Mouse (Mus musculus) embryo, embryonic 11 days (tissue): ENCODE data around the gene Ccdc124.
"Not testable (repeated sequence)": the region's sequence is repeated elsewhere in the genome, so short reads cannot be mapped to it uniquely, and the experiment has no call there.

Experiments used
- DNase-seq: peaks from one replicate; pipeline ENCODE4 v3.0.0-alpha.2; 2015

Ccdc124 gene

DNA sequence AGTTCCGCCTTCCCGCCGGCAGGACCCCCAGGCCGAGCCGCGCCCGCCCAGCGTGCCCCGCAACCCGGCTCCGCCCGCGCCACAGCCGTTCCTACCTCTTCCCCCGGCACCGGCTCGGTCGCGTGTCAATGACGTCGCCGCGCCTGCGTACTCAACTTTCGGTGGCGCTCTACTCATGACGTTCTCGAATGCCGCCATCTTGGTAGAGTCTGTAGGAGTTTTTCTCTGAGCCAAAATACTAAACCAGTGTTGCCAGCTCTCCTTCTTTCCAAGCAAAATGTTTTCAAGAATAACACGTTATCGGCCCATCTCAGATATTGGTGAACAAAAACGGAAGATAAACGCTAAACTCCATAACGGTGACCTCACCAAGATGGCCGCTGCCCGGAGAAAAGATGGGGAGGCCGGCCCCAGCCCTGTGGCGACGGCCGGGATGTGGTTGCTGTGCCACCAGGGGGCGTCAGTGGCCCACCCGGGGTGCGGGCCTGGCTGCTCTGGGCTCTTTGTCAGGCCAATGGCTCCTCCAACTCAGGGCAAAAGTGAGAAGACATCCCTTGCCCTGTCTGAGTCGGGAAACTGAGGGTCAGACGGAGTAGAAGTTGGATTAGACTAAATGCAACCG, at the start of gene Ccdc124:
Ccdc124 (minus strand) TSS at position 572 of the 622 bp plus-strand sequence.
- peak; percentile 96 for DNase-seq

DNA sequence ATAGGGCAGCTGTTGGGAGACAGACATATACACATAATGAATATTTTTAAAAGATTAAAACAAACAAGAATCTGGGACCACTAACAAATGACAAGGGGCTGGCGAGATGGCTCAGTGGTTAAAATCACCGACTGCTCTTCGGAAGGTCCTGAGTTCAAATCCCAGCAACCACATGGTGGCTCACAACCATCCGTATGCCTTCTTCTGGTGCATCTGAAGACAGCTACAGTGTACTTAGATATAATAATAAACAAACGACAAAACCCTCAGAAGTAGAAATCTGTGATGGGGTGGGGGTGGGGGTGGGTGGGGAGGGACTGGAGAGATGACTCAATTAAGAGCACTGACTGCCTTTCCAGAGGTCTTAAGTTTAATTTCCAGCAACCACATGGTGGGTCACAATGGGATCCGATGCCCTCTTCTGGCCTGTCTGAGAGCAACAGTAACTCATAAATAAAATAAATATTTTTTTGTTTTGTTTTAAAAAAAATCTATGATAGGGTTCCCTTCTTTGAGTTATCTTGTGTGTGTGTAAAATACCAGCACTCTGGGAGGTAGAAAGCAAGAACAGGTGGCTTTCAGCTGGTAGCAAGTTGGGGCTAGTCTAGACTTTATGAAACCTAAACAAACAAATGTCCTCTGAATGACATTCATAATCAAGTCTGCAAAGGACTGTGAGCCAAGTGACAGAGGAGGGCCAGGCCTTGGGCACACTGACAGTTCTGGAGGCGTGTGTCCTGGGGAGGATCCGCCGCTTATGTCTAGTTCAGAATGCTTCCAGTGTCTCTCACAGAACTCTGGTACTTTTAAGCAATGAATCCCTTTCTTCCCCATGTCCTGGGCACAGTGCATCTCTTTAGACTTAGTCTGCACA, 46.6 kb upstream of the Ccdc124 start:
- DNase-seq = no peak

DNA sequence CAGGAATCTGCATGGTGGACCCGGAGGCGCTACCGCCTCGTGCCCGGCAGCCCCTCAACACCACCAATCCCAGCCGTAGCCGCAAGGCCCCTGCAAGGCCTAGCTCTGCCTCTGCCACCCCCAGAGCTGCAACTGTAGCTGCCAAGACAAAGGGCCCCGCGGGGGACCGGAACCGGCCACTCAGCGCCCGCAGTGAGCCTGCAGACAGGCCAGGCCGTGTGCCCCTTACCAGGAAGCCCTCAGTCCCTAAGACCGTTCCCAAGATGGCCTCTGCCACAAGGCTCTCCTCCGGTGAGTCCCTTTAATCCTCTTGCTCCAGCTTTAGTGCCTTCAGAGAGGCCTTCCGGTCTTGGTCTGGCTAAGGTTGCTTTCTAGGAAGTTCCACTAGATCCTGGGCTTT, 41.0 kb upstream of the Ccdc124 start:
- DNase-seq = no peak

DNA sequence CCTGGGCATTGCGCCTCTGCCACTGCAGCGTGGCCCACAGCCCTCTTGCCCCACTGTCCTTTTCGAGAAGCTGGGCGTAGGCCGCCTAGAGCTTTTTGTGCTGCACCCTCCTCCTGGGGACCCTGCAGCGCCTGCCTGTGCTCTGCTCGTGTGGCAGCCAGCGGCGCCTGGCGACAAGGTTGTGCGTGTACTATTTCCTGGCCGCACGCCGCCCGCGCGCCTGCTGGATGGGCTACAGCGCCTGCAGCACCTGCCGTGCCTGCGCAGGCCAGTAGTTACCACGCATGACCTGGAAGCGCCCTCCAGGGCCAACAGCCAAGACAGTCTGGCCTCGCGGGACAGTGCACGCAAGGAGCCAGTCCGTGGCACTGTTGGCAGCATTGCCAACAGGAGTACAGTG, 39.8 kb upstream of the Ccdc124 start:
- DNase-seq = no peak

DNA sequence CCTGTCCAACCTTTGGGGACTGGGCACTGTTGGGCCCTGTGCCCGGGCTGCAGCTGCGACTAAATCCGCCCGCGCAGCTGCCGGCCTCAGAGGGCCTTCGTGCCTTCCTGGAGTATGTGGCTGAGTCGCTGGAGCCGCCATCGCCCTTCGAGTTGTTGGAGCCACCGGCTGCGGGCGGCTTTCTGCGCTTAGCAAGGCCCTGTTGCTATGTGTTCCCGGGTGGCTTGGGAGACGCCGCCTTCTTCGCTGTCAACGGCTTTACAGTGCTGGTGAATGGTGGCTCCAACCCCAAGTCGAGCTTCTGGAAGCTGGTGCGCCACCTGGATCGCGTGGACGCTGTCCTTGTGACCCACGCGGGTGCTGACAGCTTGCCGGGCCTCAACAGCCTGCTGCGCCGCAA, 39.2 kb upstream of the Ccdc124 start:
- DNase-seq = no peak

DNA sequence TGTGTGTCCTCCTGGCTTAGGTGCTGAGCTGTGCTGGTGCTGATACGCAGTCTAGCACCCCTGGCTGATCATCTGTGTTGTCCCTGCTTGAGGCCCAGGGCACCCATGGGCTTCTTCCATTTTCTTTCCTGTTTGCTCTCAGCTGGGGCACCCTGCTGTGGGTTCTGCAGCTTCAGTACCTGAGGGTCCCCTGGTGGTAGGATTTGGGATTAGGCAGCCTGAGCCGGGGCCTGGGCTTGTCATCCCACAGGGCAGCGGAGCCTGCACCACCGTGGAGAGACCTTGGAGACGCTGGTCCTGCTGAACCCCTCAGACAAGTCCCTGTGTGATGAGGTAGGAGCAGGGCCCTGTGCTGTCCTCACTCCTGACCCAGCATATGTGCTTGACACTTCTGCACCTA, 37.9 kb upstream of the Ccdc124 start:
- no peak for DNase-seq

DNA sequence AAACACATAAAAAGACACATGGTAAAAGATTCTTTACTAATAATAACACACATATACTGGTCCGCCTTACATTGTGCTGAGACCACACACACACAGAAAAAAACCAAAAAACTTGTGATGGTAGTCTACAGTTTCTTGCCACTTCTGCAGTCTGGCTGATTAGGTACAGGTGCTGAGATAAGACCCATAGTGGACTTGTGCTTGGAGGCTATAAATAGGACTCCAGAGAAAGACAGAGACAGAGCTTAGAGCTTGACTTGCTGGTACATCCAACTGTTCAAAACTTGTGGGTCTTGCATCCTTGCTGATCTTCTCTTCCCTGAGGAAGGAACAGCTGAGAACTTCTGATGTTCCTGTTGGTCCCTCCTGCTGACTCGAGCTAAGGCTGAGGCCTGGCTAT, 33.8 kb upstream of the Ccdc124 start:
- no peak for DNase-seq

DNA sequence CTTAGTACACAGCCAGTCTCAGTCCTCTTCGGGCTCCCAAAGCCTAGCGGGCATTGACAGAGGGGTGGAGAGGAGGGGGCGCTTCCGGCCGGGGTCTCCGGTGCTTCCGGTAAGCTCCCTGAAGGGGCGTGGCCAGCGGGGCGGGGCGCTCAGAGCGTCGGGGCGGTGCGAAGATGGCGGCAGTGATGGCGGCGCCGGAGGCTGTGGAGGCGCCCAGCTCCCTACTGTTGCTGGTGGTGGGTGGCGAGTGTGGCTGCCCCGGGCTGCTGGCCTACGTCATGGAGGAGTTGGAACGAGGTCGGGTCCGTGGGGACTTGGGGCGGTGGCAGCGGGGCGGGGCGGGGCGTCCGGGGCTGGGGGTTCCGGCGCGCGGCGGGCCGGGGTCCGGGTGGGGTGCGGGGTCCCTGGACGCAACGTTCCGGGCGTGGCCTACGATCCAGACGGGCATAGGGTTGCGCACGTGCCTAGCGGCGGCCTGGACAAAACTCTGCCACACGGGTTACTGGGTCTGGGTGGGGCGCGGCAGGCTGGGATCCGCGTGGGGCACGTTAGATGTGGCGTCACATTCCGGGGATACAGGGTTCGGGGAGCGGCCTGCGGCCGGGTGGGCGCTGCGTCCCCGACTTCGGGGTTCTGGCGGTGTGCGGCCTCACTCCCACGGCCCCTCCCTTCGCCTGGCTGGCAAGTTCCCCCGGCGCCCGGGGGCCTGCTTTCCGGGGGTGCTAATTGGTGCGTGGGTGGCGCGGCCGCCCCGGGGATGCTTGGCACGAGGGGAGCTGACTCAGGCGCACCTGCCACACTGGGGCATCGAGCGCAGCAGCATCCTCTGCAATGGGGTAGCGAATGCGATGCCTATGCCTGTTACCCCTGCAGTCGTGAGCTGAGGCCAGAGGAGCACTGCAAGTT, 32.3 kb upstream of the Ccdc124 start, which contains the start of gene Map1s:
Map1s (plus strand) TSS at position 102 of the 906 bp plus-strand sequence.
- DNase-seq = peak; percentile 97

DNA sequence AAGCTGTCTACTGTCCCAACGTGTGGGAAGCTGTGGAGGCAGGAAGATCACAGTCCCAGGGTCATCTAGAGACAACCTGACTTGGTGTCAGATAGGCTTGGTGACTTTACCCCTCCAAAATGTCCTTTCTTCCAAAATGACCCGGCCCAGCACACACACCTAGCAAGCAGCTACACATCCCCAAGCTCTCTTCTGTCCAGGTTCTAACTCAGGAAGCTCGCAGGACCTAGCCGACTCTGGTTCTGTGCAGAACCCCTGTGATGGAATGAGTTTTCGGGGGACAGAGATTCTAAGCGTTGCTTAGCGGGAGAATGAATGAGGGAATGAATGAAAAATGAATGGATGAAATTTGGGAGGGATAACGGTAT, 31.7 kb upstream of the Ccdc124 start:
- no peak for DNase-seq

DNA sequence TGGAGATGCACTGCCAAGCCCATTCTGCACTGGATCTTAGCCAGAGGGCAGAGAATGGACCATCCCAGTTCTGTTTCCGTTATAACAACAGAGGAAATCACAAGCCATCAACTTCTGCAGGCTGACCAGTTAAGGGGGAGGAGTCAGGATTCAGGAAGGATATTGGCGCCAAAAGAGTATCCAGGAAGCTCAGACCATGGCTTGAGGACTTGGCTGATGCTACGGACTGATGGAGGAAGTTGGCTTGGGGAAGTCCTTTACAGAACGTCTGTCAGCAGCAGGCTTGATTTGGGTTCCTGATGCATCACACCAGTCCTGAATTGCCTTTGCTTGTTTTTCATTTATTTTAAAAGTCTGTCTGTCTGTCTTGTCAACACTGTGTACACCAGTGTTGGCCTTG, 30.8 kb upstream of the Ccdc124 start:
- DNase-seq = no peak

DNA sequence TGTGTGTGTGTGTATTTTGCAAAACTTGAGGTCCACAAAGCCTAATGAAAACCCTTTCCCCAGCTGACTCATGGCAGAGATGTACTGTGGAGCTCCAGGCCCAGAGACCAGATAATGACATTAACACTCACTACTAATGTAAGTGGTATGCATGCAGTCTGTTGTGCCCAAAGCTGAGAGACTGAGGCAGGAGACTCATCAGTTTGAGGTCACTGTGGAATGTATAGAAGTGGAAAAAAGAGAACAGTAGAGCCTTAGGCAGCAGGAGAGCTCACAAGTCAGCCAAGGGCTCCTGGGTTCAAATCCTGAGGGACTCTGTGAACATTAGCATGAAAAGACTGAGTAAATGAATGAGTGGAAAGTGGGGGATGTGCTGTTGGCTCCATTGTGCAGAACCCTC, 29.8 kb upstream of the Ccdc124 start:
- no peak for DNase-seq

DNA sequence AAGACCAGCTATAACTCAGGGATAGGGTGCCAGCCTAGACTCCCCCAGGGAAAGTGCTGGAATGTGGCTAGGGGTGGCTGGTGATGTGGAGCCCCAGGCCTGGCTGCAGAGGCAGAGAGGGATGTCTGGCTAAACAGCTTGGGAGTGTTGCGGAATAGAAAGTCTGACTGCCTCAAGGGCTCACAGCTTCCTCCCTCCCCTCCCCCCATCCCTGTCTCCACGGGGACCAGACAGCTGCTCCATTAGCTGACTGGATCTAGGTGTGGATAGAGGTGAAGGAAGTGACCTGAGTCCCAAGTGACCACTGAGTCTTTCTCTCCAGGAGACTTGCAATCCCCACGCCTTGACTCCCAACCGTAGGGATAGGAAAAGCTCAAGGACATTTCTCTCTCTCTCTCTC, 29.4 kb upstream of the Ccdc124 start:
- DNase-seq = no peak

DNA sequence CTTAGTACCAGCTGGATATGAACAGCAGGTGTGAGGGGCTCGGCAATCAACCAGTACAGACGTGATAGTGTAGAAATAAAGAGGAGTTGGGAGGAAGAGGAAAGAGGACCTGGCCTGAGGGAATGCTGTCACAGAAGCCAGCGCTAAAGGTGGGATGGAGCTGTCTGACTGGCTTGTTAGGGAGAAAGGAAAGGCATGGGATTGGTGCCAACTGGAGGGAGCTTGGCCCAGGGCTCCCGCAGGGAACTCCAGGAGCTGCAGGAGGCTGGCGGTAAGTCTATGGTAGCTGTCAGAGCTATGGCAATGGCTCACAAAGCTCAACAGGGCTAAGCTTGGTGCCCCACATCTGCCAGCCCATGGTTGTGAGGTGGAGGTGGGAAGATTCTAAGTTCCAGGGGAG, 28.5 kb upstream of the Ccdc124 start:
- no peak for DNase-seq

DNA sequence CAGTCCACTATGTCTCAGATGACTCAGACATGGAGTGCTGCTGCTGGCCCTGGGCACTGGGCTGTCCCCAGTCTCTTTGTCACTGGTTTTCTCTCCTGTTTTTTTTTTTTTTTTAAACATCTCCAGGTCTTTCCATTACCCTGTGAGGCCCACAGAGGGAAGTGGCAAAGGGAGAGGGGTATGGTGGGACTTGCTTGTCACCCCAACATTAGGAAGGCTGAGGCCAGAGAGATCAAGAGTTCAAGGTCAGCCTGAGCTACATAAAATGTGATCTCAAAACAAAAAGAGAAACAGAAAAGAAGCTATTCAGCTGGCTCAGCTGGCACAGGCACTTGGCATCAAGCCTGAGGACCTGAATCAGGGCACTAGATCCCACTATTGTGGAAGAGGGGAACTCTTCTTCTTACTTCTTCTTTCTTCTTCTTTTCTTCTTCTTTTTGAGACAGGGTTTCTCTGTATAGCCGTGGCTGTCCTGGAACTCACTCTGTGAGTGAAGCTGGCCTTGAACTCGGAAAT, 27.2 kb upstream of the Ccdc124 start:
- no peak for DNase-seq

DNA sequence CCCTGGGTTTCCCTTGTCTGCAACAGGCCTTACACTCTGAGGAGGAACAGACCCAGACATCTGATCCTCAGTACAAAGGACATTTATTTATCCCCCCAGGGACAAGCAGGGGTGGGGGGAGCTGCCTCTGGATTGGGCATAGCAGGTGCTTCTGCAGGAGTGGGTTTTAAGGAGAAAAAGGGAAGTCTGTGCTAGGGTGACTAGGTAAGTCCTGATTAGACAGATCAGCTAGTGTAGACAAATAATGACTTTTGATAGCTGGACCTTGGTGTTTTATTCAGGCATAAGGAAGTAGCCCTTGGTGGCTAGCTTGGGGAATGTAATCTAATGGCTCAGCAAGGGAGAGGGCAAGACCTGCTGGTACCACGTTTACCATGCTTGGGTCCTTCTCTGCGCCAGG, 25.5 kb upstream of the Ccdc124 start:
- no peak for DNase-seq

DNA sequence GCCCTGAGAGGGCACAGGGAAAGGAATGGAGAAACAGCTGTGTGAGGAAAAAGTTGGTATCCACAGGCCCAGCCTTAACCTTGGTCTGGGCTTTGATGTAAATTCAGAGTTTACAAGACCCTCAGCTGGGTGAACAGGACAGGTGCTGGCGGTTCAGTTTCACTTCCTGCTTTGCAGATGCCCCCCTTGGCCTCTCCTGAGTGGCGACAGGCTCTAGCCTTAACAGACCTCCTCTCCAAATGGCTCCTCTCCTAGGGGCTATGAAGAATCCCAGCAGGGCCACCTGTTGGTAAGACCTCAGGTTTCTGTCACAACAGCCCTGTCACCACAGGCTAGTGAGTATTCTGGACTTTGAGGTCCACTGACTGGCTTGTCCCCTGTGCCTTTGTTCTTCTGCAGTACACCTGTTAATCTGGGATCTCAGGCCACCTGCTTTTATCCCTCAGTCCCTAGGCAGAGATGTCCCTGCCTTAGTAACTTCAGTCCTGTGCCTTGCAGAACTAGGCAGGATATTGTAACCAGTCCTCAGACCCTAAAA, 25.0 kb upstream of the Ccdc124 start:
- DNase-seq = no peak

DNA sequence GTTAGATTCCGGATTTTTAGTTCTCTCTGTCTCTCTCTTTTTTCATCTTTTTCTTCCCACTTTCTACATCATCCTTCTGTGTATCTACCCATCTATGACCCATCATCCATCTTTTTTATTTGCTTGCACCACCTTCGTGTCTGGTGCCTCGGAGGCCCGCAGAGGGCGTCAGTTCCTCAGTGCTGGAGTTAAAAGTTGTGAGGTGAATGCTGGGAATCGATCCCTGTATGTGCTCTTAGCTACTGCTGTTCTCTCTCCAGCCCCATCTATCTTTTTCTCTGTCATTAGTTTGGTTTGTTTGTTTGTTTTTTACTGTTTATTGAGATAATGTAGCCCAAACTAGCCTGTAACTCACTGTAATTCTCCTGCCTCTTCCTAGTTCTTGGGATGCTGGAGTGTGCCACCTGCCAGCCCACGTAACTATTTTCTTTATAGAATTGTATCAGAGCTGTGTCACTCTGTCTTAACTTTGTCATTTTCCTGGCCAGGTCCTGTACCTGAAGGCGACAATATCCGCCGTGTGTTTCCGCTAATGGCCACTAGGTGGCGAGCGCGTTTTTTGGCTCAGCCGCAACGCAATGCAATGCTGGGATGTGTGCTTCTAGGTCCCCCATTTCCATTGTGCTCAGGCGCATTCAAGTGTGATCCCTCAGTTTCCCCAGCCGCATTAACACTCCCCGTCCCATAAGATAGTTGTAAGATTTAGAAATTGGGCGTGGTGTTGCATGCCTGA, 24.1 kb upstream of the Ccdc124 start:
- DNase-seq = peak; percentile 89

DNA sequence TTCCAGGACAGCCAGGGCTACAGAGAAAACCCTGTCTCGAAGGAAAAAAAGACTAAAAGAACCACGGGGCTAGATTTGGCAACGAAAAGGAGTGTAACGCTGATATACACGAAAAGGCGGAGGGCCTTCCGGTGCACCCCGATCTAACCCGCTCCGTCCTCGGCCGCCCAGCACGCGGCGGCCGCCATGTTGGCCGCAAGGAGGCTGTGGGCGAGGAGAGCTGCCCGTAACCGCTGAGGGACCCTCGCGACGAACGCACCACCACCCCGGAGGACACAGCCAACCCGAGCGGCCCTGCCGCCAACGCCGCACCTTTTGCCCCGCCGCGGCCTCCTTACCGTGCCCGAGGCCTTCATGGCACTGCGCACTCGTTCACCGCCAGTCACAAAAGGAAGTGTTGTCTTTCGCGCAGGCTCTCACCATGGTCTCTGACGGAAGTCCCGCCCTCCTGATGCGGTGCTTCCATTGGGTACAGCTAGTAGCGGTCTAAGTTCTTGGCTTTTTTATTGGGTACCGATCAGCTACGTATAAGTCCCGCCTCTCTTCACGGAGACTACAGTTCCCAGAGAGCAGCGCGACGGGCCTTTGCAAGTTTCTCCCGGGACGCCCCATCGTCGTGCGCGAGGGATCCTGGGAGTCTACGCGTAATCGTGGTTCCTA, 23.4 kb upstream of the Ccdc124 start, which contains the start of gene Rpl18a:
Rpl18a (minus strand) TSS at position 392 of the 660 bp plus-strand sequence.
- peak; percentile 99 for DNase-seq

DNA sequence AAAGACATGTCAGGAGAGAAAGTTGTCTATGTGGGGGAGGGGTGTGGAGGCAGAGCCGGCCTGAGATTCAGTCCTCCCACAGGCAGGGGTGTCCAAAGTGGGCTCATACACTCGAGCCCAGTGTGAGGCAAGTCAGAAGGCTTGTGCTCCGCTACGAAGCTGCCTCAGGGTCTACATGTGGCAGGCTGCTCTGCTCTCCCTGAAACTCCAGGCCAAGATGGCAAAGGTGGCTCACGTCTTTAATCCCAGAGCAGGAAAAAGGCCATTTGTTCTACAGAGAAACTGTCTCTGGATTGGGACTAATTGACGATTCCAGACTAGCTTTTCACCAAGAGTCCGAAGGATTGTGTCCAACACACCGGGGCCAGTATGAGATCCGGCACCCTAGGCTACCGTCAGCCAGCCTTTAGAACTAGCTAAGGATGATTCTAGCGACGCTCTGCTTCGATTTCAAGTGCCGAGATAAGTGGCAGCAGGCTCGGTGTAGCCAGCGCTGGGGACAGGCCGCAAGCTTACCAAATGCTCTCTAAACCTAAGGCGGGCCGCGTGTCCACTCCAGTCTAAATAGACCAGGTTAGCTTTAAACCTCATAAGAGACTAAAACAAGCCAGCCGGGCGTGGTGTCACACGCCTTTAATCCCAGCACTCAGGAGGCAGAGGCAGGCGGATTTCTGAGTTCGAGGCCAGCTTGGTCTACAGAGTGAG, 22.7 kb upstream of the Ccdc124 start:
- peak; percentile 7 for DNase-seq

DNA sequence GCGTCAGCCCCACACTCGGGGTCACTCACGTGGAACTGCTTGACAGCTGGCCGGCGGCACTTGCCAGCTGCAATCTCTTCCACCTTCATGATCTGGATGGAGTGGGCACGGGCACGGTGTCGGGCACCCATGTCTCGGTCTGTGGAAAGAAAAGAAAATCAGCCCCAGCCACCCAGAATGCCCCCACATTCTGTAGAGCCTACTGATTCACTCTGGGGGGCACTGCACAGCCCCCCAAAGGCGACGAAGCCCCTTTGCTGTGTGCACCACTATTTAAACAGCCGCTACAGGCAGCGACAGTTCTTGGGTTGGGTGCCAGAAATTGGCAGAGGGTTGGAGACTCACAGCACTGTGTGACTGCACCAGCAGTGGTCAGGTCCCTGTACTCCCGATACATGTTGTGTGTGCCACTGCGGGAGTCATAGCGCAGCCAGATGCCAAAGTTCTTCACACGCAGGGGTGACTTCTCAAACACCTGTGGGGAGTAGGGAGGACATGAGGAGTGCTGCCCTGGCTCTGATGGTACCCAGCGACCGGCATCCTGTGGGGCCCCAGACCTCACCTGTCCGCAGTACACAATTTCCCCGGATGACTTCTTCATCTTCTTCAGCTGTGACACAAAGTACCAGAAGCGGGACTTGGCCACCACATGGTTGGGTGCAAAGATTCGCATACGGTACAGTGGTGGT, 22.0 kb upstream of the Ccdc124 start:
- not testable (repeated sequence) for DNase-seq
